Mouse (Mus musculus) forebrain, embryonic 14.5 days (tissue): ENCODE measurements around the gene Otulinl. TPM values are rescaled to one million over a fixed set of nuclear protein-coding genes. Genes with fewer than 3 reads are reported as not detected.
A peak's percentile ranks its signal among the peaks of the same experiment; 100 is the strongest.

Source experiments
- ATAC-seq: fragments of 200-750 bp; cut with Nextera tagmentation; 2 replicates; pipeline ENCODE4 v1.8.0; 2017; ENCODE audit warnings: mild to moderate bottlenecking, moderate library complexity
- DNase-seq: peaks from one replicate; pipeline ENCODE4 v3.0.0-alpha.2; 2015; ENCODE audit warnings: low spot score
- H3K27ac ChIP-seq: fragments of 300-500 bp; sonication (generic); 2 replicates; pipeline ENCODE4 v1.5.1; 2014; ENCODE audit warnings: low read depth, mild to moderate bottlenecking, control low read depth, low read length, moderate library complexity
- H3K27me3 ChIP-seq: fragments of 300-500 bp; sonication (generic); replicated peaks from 2 replicates; pipeline ENCODE4 v1.6.1; 2014; ENCODE audit warnings: low read length, control low read depth, mixed read lengths; ENCODE audit not compliant: control insufficient read depth, insufficient read depth
- H3K36me3 ChIP-seq: fragments of 300-500 bp; sonication (generic); 2 replicates; pipeline ENCODE4 v1.6.1; 2014; ENCODE audit warnings: low read length, control low read depth; ENCODE audit not compliant: control insufficient read depth, insufficient read depth
- H3K4me1 ChIP-seq: fragments of 300-500 bp; sonication (generic); 2 replicates; pipeline ENCODE4 v1.6.1; 2014; ENCODE audit warnings: antibody characterized with exemption, low read length, control low read depth; ENCODE audit not compliant: control insufficient read depth, insufficient read depth
- H3K4me2 ChIP-seq: fragments of 300-500 bp; sonication (generic); 2 replicates; pipeline ENCODE4 v1.6.1; 2014; ENCODE audit warnings: mild to moderate bottlenecking, control low read depth, low read length
- H3K4me3 ChIP-seq: fragments of 300-500 bp; sonication (generic); 2 replicates; pipeline ENCODE4 v1.5.1; 2014; ENCODE audit warnings: low read depth, low read length, control low read depth
- H3K9ac ChIP-seq: fragments of 300-500 bp; sonication (generic); 2 replicates; pipeline ENCODE4 v1.6.1; 2014; ENCODE audit warnings: mild to moderate bottlenecking, low read length, control low read depth, moderate library complexity
- H3K9me3 ChIP-seq: fragments of 300-500 bp; sonication (generic); replicated peaks from 2 replicates; pipeline ENCODE4 v1.6.1; 2016; ENCODE audit warnings: low read length, control low read depth, mixed read lengths; ENCODE audit not compliant: control insufficient read depth
- WGBS: fragments of 180-500 bp; shearing (Covaris S2); extraction: QIAGEN DNeasy Blood & Tissue Kit; methylation state at CpG from one replicate; pipeline ENCODE4 v1.1.7; 2014; 5-methylcytosine and 5-hydroxymethylcytosine counted together
- polyA plus RNA-seq: library from polyadenylated mRNA; unstranded; fragments of >200 nt; fragmentation: Nextera tagmentation; extraction: Ambion mirVana; gene quantifications from 2 replicates; pipeline ENCODE4 v1.2.1, GENCODE M21; 2014

Gene Otulinl
- polyA plus RNA-seq, 1 experiment from 2014 or later: 13.2 TPM

GRCm38 (mm10) chr15:27710698-27711097 is 29.3 kb upstream of the Otulinl start:
- Histone ChIP-seq H3K36me3 (no peaks in the 10 kb centered on the region), H3K4me1 (no peaks in the 10 kb centered on the region), H3K4me3 (no peak overlapping the region), H3K9me3 (no peaks in the 10 kb centered on the region), H3K27ac (no peak overlapping the region), H3K4me2 (no peak overlapping the region), H3K27me3 (no peaks in the 10 kb centered on the region), H3K9ac (no peak overlapping the region)
- ATAC-seq (no peak), DNase-seq (no peak)
- WGBS: 87% methylated on average over 9 of the region's 9 CpGs

- Histone ChIP-seq H3K36me3 (no peaks in the 10 kb centered on the region), H3K9me3 (no peaks in the 10 kb centered on the region), H3K9ac (no peak overlapping the region), H3K4me3 (no peak overlapping the region), H3K4me1 (no peaks in the 10 kb centered on the region), H3K27me3 (no peaks in the 10 kb centered on the region), H3K27ac (no peak overlapping the region), H3K4me2 (no peak overlapping the region)
- DNase-seq: no peak
- WGBS: 88% methylated on average over 7 of the region's 7 CpGs
- ATAC-seq: no peak
Measured at GRCm38 (mm10) chr15:27708968-27709612, 27.7 kb upstream of the Otulinl start.

GRCm38 (mm10) chr15:27708499-27708898 is 27.1 kb upstream of the Otulinl start:
- 69% methylated on average over 3 of the region's 3 CpGs for WGBS
- no peaks in the 10 kb centered on the region for H3K27me3 ChIP-seq
- no peak overlapping the region for H3K4me2 ChIP-seq
- ATAC-seq (no peak), DNase-seq (no peak)
- no peaks in the 10 kb centered on the region for H3K36me3 ChIP-seq
- H3K9me3 ChIP-seq: no peaks in the 10 kb centered on the region
- H3K4me3 ChIP-seq: no peak overlapping the region
- H3K9ac ChIP-seq: no peak overlapping the region
- H3K27ac ChIP-seq: no peak overlapping the region
- H3K4me1 ChIP-seq: no peaks in the 10 kb centered on the region

- H3K36me3 ChIP-seq: no peaks in the 10 kb centered on the region
- H3K27ac ChIP-seq: no peak overlapping the region; the same call in 1 of the 2 replicates
- WGBS: 67% methylated on average over 1 of the region's 1 CpGs
- H3K9me3 ChIP-seq: no peaks in the 10 kb centered on the region
- peaks cover 5% of the 10 kb centered on the region for H3K4me1 ChIP-seq
- no peak for ATAC-seq
- no peaks in the 10 kb centered on the region for H3K27me3 ChIP-seq
- DNase-seq: no peak
- H3K4me2 ChIP-seq: no peak overlapping the region
- H3K4me3 ChIP-seq: no peak overlapping the region
- H3K9ac ChIP-seq: no peak overlapping the region
Measured at GRCm38 (mm10) chr15:27702972-27703313, 21.6 kb upstream of the Otulinl start.

DNA sequence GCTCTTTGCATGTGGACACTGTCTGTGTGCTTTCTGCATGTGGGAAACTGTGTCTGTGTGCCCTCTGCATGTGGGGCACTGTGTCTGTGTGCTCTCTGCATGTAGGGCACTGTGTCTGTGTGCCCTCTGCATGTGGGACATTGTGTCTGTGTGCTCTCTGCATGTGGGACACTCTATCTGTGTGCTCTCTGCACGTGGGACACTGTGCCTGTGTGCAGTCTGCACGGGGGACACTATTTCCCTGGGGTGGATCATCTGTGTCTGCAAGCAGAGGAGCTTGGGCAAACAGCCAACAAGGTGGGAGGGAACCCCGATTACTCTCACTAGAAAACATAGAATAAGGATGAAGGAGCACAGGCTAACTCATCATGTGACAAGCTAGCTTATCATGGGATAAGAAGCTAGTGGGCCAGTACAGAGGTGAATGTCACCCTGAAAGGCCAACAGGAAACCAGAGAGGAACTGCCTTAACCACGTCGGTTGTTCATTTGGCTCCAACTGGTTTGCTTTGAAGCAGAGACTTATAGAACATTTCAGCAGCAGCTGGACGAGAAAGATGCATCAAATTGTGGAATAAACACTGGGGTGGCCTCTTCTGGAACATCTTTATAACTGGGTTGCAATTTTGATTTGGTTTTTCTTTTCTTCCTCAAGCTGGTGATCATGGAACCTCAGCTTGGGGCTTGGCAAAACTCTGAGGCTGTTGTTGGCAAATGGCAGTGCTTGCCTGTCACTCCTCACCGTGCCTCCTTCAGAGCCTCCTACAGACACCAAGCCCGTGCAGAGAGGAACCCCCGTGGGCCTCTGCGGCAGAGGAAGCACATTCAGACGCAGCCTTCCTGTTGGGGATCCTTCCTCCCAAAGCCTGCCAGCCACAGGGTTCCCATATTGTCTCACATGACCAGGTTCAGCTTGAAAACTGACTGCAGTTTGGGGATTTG is 20.9 kb upstream of the Otulinl start:
- ATAC-seq (no peak), DNase-seq (no peak)
- Histone ChIP-seq H3K4me1 (peaks cover 5% of the 10 kb centered on the region), H3K9me3 (no peaks in the 10 kb centered on the region), H3K36me3 (no peaks in the 10 kb centered on the region), H3K27ac (peak overlapping the region; percentile 9; the same call in 1 of the 2 replicates), H3K4me3 (no peak overlapping the region), H3K4me2 (no peak overlapping the region), H3K27me3 (no peaks in the 10 kb centered on the region), H3K9ac (no peak overlapping the region)
- WGBS: 37% methylated on average over 11 of the region's 11 CpGs

DNA sequence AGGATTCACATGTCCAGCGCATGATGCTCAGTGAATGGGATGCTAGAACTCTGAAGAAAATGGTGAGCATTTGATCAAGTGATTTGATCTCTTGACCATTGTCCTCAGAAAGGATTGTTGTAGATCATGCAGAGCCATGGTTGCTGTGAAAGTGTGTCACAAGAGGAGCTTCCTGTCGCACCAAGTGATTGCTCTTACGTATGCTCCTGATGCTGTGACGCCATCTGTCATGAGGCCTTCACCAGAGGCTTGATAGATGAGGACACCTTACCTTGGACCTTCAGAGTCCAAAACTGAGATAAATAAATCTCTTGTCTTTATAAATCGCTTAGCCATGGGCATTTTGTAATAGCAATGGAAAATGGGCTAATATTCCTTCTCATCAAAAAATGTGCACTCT is 16.3 kb upstream of the Otulinl start:
- no peak for ATAC-seq
- 91% methylated on average over 5 of the region's 5 CpGs for WGBS

DNA sequence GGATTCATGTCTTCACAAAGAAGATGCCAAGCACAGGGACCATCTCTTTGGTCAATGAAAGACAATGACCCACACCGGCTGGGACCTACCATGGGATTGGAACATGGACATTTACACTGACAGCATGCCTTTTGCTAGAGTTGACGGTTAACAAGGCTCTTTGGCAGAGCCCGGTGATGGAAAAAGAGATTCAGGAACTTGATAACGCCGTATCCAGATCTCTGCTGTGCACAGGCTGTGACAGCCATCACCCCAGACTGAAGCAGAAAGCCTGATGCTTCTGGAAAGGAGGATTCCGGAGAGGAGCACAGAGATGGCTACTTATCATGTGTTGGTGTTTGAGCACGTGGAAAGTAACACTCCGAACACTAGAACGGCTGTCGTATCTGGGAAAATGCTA is 11.9 kb upstream of the Otulinl start:
- ATAC-seq (no peak), DNase-seq (no peak)
- H3K4me3 ChIP-seq: no peak overlapping the region
- 94% methylated on average over 10 of the region's 10 CpGs for WGBS
- H3K9ac ChIP-seq: no peak overlapping the region
- no peak overlapping the region for H3K27ac ChIP-seq
- H3K36me3 ChIP-seq: no peaks in the 10 kb centered on the region
- no peaks in the 10 kb centered on the region for H3K4me1 ChIP-seq
- no peak overlapping the region for H3K4me2 ChIP-seq
- no peaks in the 10 kb centered on the region for H3K9me3 ChIP-seq
- H3K27me3 ChIP-seq: no peaks in the 10 kb centered on the region

More for the DNA sequence above, 16.3 kb upstream of the Otulinl start:
- H3K9ac ChIP-seq: no peak overlapping the region
- no peaks in the 10 kb centered on the region for H3K9me3 ChIP-seq
- H3K4me2 ChIP-seq: no peak overlapping the region
- H3K4me1 ChIP-seq: peaks cover under 1% of the 10 kb centered on the region
- no peak overlapping the region for H3K27ac ChIP-seq
- no peaks in the 10 kb centered on the region for H3K27me3 ChIP-seq
- no peak for DNase-seq
- no peak overlapping the region for H3K4me3 ChIP-seq
- H3K36me3 ChIP-seq: no peaks in the 10 kb centered on the region

GRCm38 (mm10) chr15:27692161-27692560 is 10.8 kb upstream of the Otulinl start:
- Histone ChIP-seq H3K27ac (no peak overlapping the region), H3K9ac (no peak overlapping the region), H3K36me3 (no peaks in the 10 kb centered on the region), H3K27me3 (no peaks in the 10 kb centered on the region), H3K4me2 (no peak overlapping the region), H3K4me3 (no peak overlapping the region), H3K9me3 (no peaks in the 10 kb centered on the region), H3K4me1 (no peaks in the 10 kb centered on the region)
- 65% methylated on average over 7 of the region's 7 CpGs for WGBS
- DNase-seq (no peak), ATAC-seq (no peak)

- WGBS: 88% methylated on average over 7 of the region's 7 CpGs
- Histone ChIP-seq H3K4me3 (no peak overlapping the region), H3K27ac (no peak overlapping the region), H3K4me1 (no peaks in the 10 kb centered on the region), H3K27me3 (no peaks in the 10 kb centered on the region), H3K9ac (no peak overlapping the region), H3K36me3 (no peaks in the 10 kb centered on the region), H3K9me3 (no peaks in the 10 kb centered on the region), H3K4me2 (no peak overlapping the region)
- ATAC-seq (no peak), DNase-seq (no peak)
Measured at GRCm38 (mm10) chr15:27691213-27691612, 9.8 kb upstream of the Otulinl start.
